23 mouse cellular contexts compared by ENCODE assay signal in the genomic region with DNA sequence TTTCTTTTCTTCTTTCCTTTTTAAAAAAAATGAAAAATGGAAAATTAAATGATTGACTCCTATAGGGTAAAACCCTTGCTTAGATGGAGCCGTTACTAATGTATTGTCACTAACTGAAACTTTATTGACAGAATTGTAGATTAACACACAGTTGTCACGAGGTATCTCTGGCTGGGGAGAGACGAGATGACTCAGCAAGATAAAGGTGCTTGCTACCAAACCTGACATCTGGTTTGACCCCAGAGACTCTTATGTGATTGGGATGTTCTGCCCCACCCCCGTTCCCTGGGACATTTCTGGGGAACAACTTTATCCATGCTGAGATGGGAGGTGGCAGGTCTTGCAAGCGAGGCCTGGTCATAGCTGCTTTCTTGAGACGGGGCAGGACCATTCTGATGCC.
A peak's percentile ranks its signal among the peaks of the same experiment; 100 is the strongest.
DNase-seq lines count a peak whose midpoint lies in the region; ATAC-seq and TF ChIP-seq lines count a peak whose summit lies in the region.
"Had no signal": no experiment of that assay in that cellular context is flagged by ENCODE, and none has a peak within 500 bp of the region (broad histone marks: within the 10 kb centered on the region; RNA-seq: fewer than 3 reads in every experiment).

No protein-coding gene starts in this region.

- H3K36me3 ChIP-seq in heart, embryonic 12.5 days, result no peaks in the 10 kb centered on the region; the same call in 1 of the 2 replicates
- H3K36me3 ChIP-seq in intestine, embryonic 14.5 days (ENCODE audit: control insufficient read depth, insufficient read depth, low read length), result no peaks in the 10 kb centered on the region
- H3K36me3 ChIP-seq in intestine, postnatal 0 days (ENCODE audit: control insufficient read depth, insufficient read depth), result no peaks in the 10 kb centered on the region
- H3K36me3 ChIP-seq in ES-E14 (ENCODE audit: control insufficient read depth, insufficient read depth, low read length, poor library complexity, severe bottlenecking), result no peaks in the 10 kb centered on the region
- H3K36me3 ChIP-seq: hindbrain, embryonic 15.5 days; kidney, embryonic 15.5 days; limb, embryonic 13.5 days; midbrain, embryonic 13.5 days had no signal

- no peak for ATAC-seq in heart, embryonic 12.5 days (ENCODE audit: insufficient number of reproducible peaks, low FRiP score)
- 0 out of 2 replicates have a peak, but pooled peaks have one; percentile 16 for ATAC-seq in intestine, embryonic 14.5 days (replicated peaks; ENCODE audit: low FRiP score, low TSS enrichment, low read depth)
- no peak for ATAC-seq in intestine, postnatal 0 days
- ATAC-seq: midbrain, embryonic 13.5 days had no signal

- TF ChIP-seq POLR2A in embryonic fibroblast, embryonic 13.5 days (IDR thresholded peaks at IDR 0.05; ENCODE audit: low read depth, low read length), result no peak

- no peak for TF ChIP-seq CTCF in intestine, postnatal 0 days (IDR thresholded peaks at IDR 0.05; ENCODE audit: low read depth)
- no peak for TF ChIP-seq CTCF in embryonic fibroblast, embryonic 13.5 days (IDR thresholded peaks at IDR 0.05; ENCODE audit: borderline replicate concordance, insufficient read depth, low read length)

- 47% methylated on average over 6 of the region's 6 CpGs for WGBS in heart, embryonic 12.5 days
- 52% methylated on average over 6 of the region's 6 CpGs for WGBS in intestine, embryonic 14.5 days
- WGBS in intestine, postnatal 0 days, result 61% methylated on average over 6 of the region's 6 CpGs

- H3K4me3 ChIP-seq in heart, embryonic 12.5 days, result no peak overlapping the region
- no peak overlapping the region for H3K4me3 ChIP-seq in intestine, embryonic 14.5 days (ENCODE audit: low read depth, low read length)
- no peak overlapping the region for H3K4me3 ChIP-seq in intestine, postnatal 0 days (ENCODE audit: low read depth, low read length)
- H3K4me3 ChIP-seq in ES-E14 (ENCODE audit: insufficient read depth in 1 of 2, low read depth in 1 of 2, low read length in 2 of 2, poor library complexity in 1 of 2, severe bottlenecking in 1 of 2), result no peak overlapping the region
- H3K4me3 ChIP-seq in embryonic fibroblast, embryonic 13.5 days (ENCODE audit: insufficient read depth, low read length), result no peak overlapping the region
- H3K4me3 ChIP-seq: hindbrain, embryonic 15.5 days; kidney, embryonic 15.5 days; limb, embryonic 13.5 days; megakaryocyte, embryonic 14.5 days; midbrain, embryonic 13.5 days had no signal

- no peak overlapping the region for H3K4me2 ChIP-seq in heart, embryonic 12.5 days
- H3K4me2 ChIP-seq in intestine, embryonic 14.5 days (ENCODE audit: low read length), result no peak overlapping the region
- no peak overlapping the region for H3K4me2 ChIP-seq in intestine, postnatal 0 days (replicated peaks; ENCODE audit: low read depth)
- H3K4me2 ChIP-seq: hindbrain, embryonic 15.5 days; kidney, embryonic 15.5 days; limb, embryonic 13.5 days; lung, embryonic 14.5 days; midbrain, embryonic 13.5 days had no signal

- 0 out of 2 replicates have a peak overlapping the region, but pooled peaks have one; percentile 22 for H3K27ac ChIP-seq in heart, embryonic 12.5 days (ENCODE audit: poor library complexity, severe bottlenecking)
- peak overlapping the region; percentile 44; the same call in 1 of the 2 replicates for H3K27ac ChIP-seq in intestine, embryonic 14.5 days (ENCODE audit: low read depth)
- no peak overlapping the region for H3K27ac ChIP-seq in intestine, postnatal 0 days (ENCODE audit: low read depth, low read length)
- H3K27ac ChIP-seq in ES-E14 (ENCODE audit: insufficient read depth, low read depth, low read length, poor library complexity, severe bottlenecking), result no peak overlapping the region
- peak overlapping the region; percentile 99 for H3K27ac ChIP-seq in embryonic fibroblast, embryonic 13.5 days (ENCODE audit: insufficient read depth, low read length)
- H3K27ac ChIP-seq: hindbrain, embryonic 15.5 days; kidney, embryonic 15.5 days; limb, embryonic 13.5 days; liver, embryonic 14.5 days; midbrain, embryonic 13.5 days had no signal

- H3K9me3 ChIP-seq in heart, embryonic 12.5 days (replicated peaks), result 0 out of 2 replicates have a peak, but pooled peaks cover 2% of the 10 kb centered on the region
- H3K9me3 ChIP-seq in intestine, embryonic 14.5 days (ENCODE audit: control insufficient read depth, low read length), result 0 out of 2 replicates have a peak, but pooled peaks cover 3% of the 10 kb centered on the region
- H3K9me3 ChIP-seq in intestine, postnatal 0 days (ENCODE audit: control insufficient read depth), result no peaks in the 10 kb centered on the region
- H3K9me3 ChIP-seq in ES-E14 (ENCODE audit: control insufficient read depth, insufficient read depth, low read depth, low read length), result no peaks in the 10 kb centered on the region
- H3K9me3 ChIP-seq: hindbrain, embryonic 15.5 days; kidney, embryonic 15.5 days had no signal

- no peak for DNase-seq in heart, adult 8-10 months (ENCODE audit: low spot score)
- no peak for DNase-seq in intestine, embryonic 14.5 days (ENCODE audit: low spot score)
- no peak for DNase-seq in ES-E14 (ENCODE audit: low read depth, low spot score)
- no peak for DNase-seq in lung, postnatal 14 days
- DNase-seq: B cell, adult 2 months; cerebellum, adult 11 months; cerebellum, adult 9-11 months; gastrocnemius, postnatal 25 days; kidney, adult 11 months; kidney, postnatal 36 days; lung, embryonic 14.5 days; lung, postnatal 36 days; right cerebral cortex, postnatal 14 days; thymus, postnatal 25 days had no signal

- in situ Hi-C loops in ES-E14 (cut with MboI; ENCODE audit: low sequenced_read_pairs in 2 of 2, unreplicated experiment in 2 of 2), result no loop called here

- no peaks in the 10 kb centered on the region for H3K27me3 ChIP-seq in heart, embryonic 12.5 days (replicated peaks)
- no peaks in the 10 kb centered on the region for H3K27me3 ChIP-seq in intestine, embryonic 14.5 days (replicated peaks; ENCODE audit: control insufficient read depth, insufficient read depth, low read length)
- no peaks in the 10 kb centered on the region for H3K27me3 ChIP-seq in intestine, postnatal 0 days (replicated peaks; ENCODE audit: control insufficient read depth, insufficient read depth, low read length)
- H3K27me3 ChIP-seq: hindbrain, embryonic 15.5 days; kidney, embryonic 15.5 days; limb, embryonic 13.5 days; megakaryocyte, embryonic 14.5 days; midbrain, embryonic 13.5 days had no signal

- H3K4me1 ChIP-seq in heart, embryonic 12.5 days (replicated peaks), result peaks cover 34% of the 10 kb centered on the region
- H3K4me1 ChIP-seq in intestine, embryonic 14.5 days (replicated peaks; ENCODE audit: control insufficient read depth, insufficient read depth, low read length), result peaks cover 11% of the 10 kb centered on the region
- no peaks in the 10 kb centered on the region for H3K4me1 ChIP-seq in intestine, postnatal 0 days (replicated peaks; ENCODE audit: control insufficient read depth, insufficient read depth, low read length)
- 0 out of 4 replicates have a peak, but pooled peaks cover 0 to 2% of the 10 kb centered on the region in 2 experiments for H3K4me1 ChIP-seq in ES-E14 (ENCODE audit: control insufficient read depth in 2 of 2, insufficient read depth in 2 of 2, low read length in 2 of 2, poor library complexity in 1 of 2)
- H3K4me1 ChIP-seq in embryonic fibroblast, embryonic 13.5 days (ENCODE audit: control insufficient read depth, insufficient read depth, low read length), result peaks cover 30% of the 10 kb centered on the region
- H3K4me1 ChIP-seq: hindbrain, embryonic 15.5 days; limb, embryonic 13.5 days; megakaryocyte, embryonic 14.5 days; midbrain, embryonic 13.5 days had no signal

- no peak overlapping the region for H3K9ac ChIP-seq in heart, embryonic 12.5 days
- H3K9ac ChIP-seq in intestine, embryonic 14.5 days (ENCODE audit: low read length), result no peak overlapping the region
- H3K9ac ChIP-seq in intestine, postnatal 0 days (ENCODE audit: low read depth, low read length), result no peak overlapping the region
- no peak overlapping the region for H3K9ac ChIP-seq in ES-E14 (ENCODE audit: insufficient read depth, low read depth, low read length, poor library complexity, severe bottlenecking)
- H3K9ac ChIP-seq: hindbrain, embryonic 15.5 days; kidney, embryonic 15.5 days; limb, embryonic 13.5 days; liver, embryonic 14.5 days; lung, embryonic 14.5 days; midbrain, embryonic 13.5 days had no signal

TF ChIP-seq in ES-E14, 5 proteins besides CTCF, POLR2A, EP300 and RAD21:
- TF ChIP-seq MAFK (IDR thresholded peaks at IDR 0.05; ENCODE audit: insufficient read depth, low read depth, low read length) (peak; percentile 78), HCFC1 (IDR thresholded peaks at IDR 0.05; ENCODE audit: borderline replicate concordance, insufficient read depth, low read length) (no peak), ZC3H11A (IDR thresholded peaks at IDR 0.05; ENCODE audit: borderline replicate concordance, low read depth, low read length) (no peak)

Comparison
In these comparisons a context has a peak if more than half of its experiments do, and no peak if none do; other contexts are left out.
1. H3K27ac ChIP-seq: peak in heart, embryonic 12.5 days (single experiment), intestine, embryonic 14.5 days (single experiment) and embryonic fibroblast, embryonic 13.5 days (single experiment); none in intestine, postnatal 0 days (single experiment) and ES-E14 (single experiment).